Mouse (Mus musculus) intestine, embryonic 14.5 days (tissue): Measurements from ENCODE around the gene Lpxn. TPM values are rescaled to one million over a fixed set of nuclear protein-coding genes. Genes with fewer than 3 reads are reported as not detected.

ENCODE experiments used
- polyA plus RNA-seq: library from polyadenylated mRNA; unstranded; fragments of >200 nt; fragmentation: Nextera tagmentation; extraction: Ambion mirVana; gene quantifications from 2 replicates; pipeline ENCODE4 v1.2.1, GENCODE M21; 2014

Lpxn gene
- polyA plus RNA-seq, 1 experiment from 2014 or later: 2.3 TPM

Other genes with a start within 250 kb of the Lpxn start
- gene Gm4952, start 196.2 kb upstream of the Lpxn start, polyA plus RNA-seq: not detected in 2 replicates
- not detected in 2 replicates for gene Glyat, start 162.9 kb upstream of the Lpxn start, polyA plus RNA-seq
- gene Olfr1442, start 125.8 kb upstream of the Lpxn start, polyA plus RNA-seq: not detected in 2 replicates
- not detected in 2 replicates for gene Olfr1443, start 118.1 kb upstream of the Lpxn start, polyA plus RNA-seq
- gene Keg1, start 100.4 kb upstream of the Lpxn start, polyA plus RNA-seq: 0.32 and 0.43 TPM in 2 replicates
- 0.77 TPM in 1 of 2 replicates, not detected in the other for gene Cntf, start 30.6 kb upstream of the Lpxn start, polyA plus RNA-seq
- gene Zfp91, start 67 bp upstream of the Lpxn start, polyA plus RNA-seq: 9.1 and 10.4 TPM in 2 replicates
- gene Gm5244, start 50.5 kb downstream of the Lpxn start, polyA plus RNA-seq: not detected in 2 replicates
- not detected in 2 replicates for gene Olfr1444, start 61.1 kb downstream of the Lpxn start, polyA plus RNA-seq
- not detected in 2 replicates for gene Olfr1445, start 87.7 kb downstream of the Lpxn start, polyA plus RNA-seq
- gene Olfr1446, start 97.3 kb downstream of the Lpxn start, polyA plus RNA-seq: not detected in 2 replicates
- not detected in 2 replicates for gene Olfr1447, start 107.5 kb downstream of the Lpxn start, polyA plus RNA-seq
- not detected in 2 replicates for gene Olfr1448, start 128.2 kb downstream of the Lpxn start, polyA plus RNA-seq
- not detected in 2 replicates for gene Olfr1449, start 134.6 kb downstream of the Lpxn start, polyA plus RNA-seq
- gene Olfr1450, start 154.1 kb downstream of the Lpxn start, polyA plus RNA-seq: not detected in 2 replicates
- gene Olfr1451, start 198.8 kb downstream of the Lpxn start, polyA plus RNA-seq: not detected in 2 replicates
- gene Olfr1453, start 232.1 kb downstream of the Lpxn start, polyA plus RNA-seq: not detected in 2 replicates